Mouse (Mus musculus): ENCODE measurements around the gene Cmtr2.

Gene Cmtr2

GRCm38 (mm10) chr8:110253986-110254385, 38.5 kb downstream of the Cmtr2 start:
- no peak for DNase-seq (ENCODE audit: low spot score in 2 of 2)

- DNase-seq (ENCODE audit: low spot score in 2 of 2): no peak
These were observed 50.4 kb downstream of the Cmtr2 start for GRCm38 (mm10) chr8:110265796-110266305.

GRCm38 (mm10) chr8:110266741-110267140, 51.3 kb downstream of the Cmtr2 start, which contains the start of gene Hydin:
Gene Hydin, plus strand, starts transcription at chr8:110266977.
- peak; percentile 51 to 91 for DNase-seq (ENCODE audit: low spot score in 2 of 2)

GRCm38 (mm10) chr8:110267268-110267667, 51.8 kb downstream of the Cmtr2 start:
- no peak for DNase-seq (ENCODE audit: low spot score in 2 of 2)

GRCm38 (mm10) chr8:110270659-110271058, 55.2 kb downstream of the Cmtr2 start:
- DNase-seq (ENCODE audit: low spot score in 2 of 2): no peak

- no peak for DNase-seq (ENCODE audit: low spot score in 2 of 2)
These were observed 57.9 kb downstream of the Cmtr2 start for GRCm38 (mm10) chr8:110273394-110273793.
